Mouse (Mus musculus) neural tube, embryonic 13.5 days (tissue): ENCODE measurements around the gene Aagab. TPM values are rescaled to one million over a fixed set of nuclear protein-coding genes. Genes with fewer than 3 reads are reported as not detected.

ENCODE experiments used
- ATAC-seq: fragments of 200-750 bp; cut with Nextera tagmentation; 2 replicates; pipeline ENCODE4 v1.8.0; 2017; ENCODE audit warnings: low read depth, mild to moderate bottlenecking, moderate TSS enrichment, moderate library complexity
- H3K27ac ChIP-seq: fragments of 300-500 bp; sonication (generic); replicated peaks from 2 replicates; pipeline ENCODE4 v1.5.1; 2015; ENCODE audit warnings: moderate library complexity, mild to moderate bottlenecking, inconsistent platforms
- H3K27me3 ChIP-seq: fragments of 300-500 bp; sonication (generic); 2 replicates; pipeline ENCODE4 v1.6.1; 2015; ENCODE audit warnings: mild to moderate bottlenecking, inconsistent platforms
- H3K36me3 ChIP-seq: fragments of 300-500 bp; sonication (generic); 2 replicates; pipeline ENCODE4 v1.6.1; 2015; ENCODE audit warnings: mild to moderate bottlenecking, inconsistent platforms
- H3K4me1 ChIP-seq: fragments of 300-500 bp; sonication (generic); replicated peaks from 2 replicates; pipeline ENCODE4 v1.6.1; 2015; ENCODE audit warnings: inconsistent platforms
- H3K4me2 ChIP-seq: fragments of 300-500 bp; sonication (generic); 2 replicates; pipeline ENCODE4 v1.6.1; 2015; ENCODE audit warnings: inconsistent platforms, mild to moderate bottlenecking, moderate library complexity
- H3K4me3 ChIP-seq: fragments of 300-500 bp; sonication (generic); 2 replicates; pipeline ENCODE4 v1.5.1; 2015; ENCODE audit warnings: mild to moderate bottlenecking, inconsistent platforms
- H3K9ac ChIP-seq: fragments of 300-500 bp; sonication (generic); 2 replicates; pipeline ENCODE4 v1.6.1; 2015; ENCODE audit warnings: moderate library complexity, mild to moderate bottlenecking, inconsistent platforms
- H3K9me3 ChIP-seq: fragments of 300-500 bp; sonication (generic); 2 replicates; pipeline ENCODE4 v1.6.1; 2016; ENCODE audit warnings: inconsistent platforms
- WGBS: fragments of 180-500 bp; shearing (Covaris S2); methylation state at CpG from one replicate; pipeline ENCODE4 v1.1.7; 2015; 5-methylcytosine and 5-hydroxymethylcytosine counted together
- polyA plus RNA-seq: library from polyadenylated mRNA; unstranded; fragments of >200 nt; fragmentation: Nextera tagmentation; extraction: Ambion mirVana; gene quantifications from 2 replicates; pipeline ENCODE4 v1.2.1, GENCODE M21; 2015

Aagab gene
- polyA plus RNA-seq, 1 experiment from 2014 or later = 53.5 TPM

GRCm38 (mm10) chr9:63609246-63609645 lies 6.8 kb downstream of the Aagab start:
- Histone ChIP-seq H3K36me3 (no peaks in the 10 kb centered on the region), H3K27ac (no peak overlapping the region), H3K9me3 (no peaks in the 10 kb centered on the region), H3K4me3 (no peak overlapping the region), H3K4me1 (peaks cover 52% of the 10 kb centered on the region), H3K27me3 (no peaks in the 10 kb centered on the region), H3K4me2 (no peak overlapping the region), H3K9ac (no peak overlapping the region)
- no peak for ATAC-seq
- 75% methylated on average over 8 of the region's 8 CpGs for WGBS

DNA sequence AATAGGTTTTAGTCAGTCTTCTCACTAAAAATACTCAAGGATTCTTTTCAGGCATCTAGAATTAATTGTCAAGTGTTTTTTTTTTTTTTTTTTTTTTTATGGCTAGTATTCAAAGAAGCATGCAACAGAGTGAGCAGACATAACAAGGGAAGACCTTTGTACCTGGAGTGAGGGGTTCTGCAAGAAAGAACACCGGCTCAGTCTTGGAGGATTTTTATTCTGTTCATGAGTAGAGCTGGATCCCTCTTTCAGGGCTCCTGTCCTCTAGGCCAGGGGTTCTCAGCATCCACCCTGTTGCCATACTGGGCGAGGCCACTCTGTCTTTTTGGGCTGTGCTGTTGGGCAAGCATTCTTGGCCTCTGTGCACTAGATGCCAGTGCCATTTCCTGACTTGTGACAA lies 7.3 kb downstream of the Aagab start:
- WGBS = 89% methylated on average over 2 of the region's 2 CpGs
- H3K4me1 ChIP-seq = peaks cover 55% of the 10 kb centered on the region
- no peaks in the 10 kb centered on the region for H3K27me3 ChIP-seq
- H3K9me3 ChIP-seq = no peaks in the 10 kb centered on the region
- ATAC-seq = no peak
- H3K4me3 ChIP-seq = no peak overlapping the region
- H3K27ac ChIP-seq = no peak overlapping the region
- no peaks in the 10 kb centered on the region for H3K36me3 ChIP-seq
- no peak overlapping the region for H3K9ac ChIP-seq
- H3K4me2 ChIP-seq = no peak overlapping the region

DNA sequence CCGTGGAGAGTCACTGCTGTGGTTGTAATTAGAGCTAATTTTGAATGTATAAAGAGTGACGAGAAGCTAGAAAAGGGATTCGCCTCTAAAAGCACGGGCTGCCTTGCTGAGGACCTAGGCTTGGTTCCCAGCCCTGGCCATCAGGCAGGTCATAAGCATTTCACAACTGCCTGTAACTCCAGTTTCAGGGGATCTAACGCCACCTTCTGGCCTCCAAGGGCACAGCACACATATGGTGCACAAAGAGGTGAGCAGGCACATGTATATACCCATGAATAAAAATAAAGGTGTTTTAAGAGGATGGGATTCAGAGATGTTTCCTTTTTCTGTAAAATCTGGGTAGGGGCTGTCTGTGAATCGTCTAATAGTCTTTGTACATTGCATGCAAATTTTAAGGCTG lies 7.8 kb downstream of the Aagab start:
- H3K27ac ChIP-seq = 0 out of 2 replicates have a peak overlapping the region, but pooled peaks have one; percentile 53
- no peaks in the 10 kb centered on the region for H3K9me3 ChIP-seq
- 85% methylated on average over 6 of the region's 6 CpGs for WGBS
- H3K36me3 ChIP-seq = no peaks in the 10 kb centered on the region
- no peak overlapping the region for H3K4me2 ChIP-seq
- no peak overlapping the region for H3K9ac ChIP-seq
- H3K4me1 ChIP-seq = peaks cover 56% of the 10 kb centered on the region
- no peak overlapping the region for H3K4me3 ChIP-seq
- no peak for ATAC-seq
- no peaks in the 10 kb centered on the region for H3K27me3 ChIP-seq

- H3K9ac ChIP-seq = peak overlapping the region; percentile 26; the same call in 1 of the 2 replicates
- H3K27ac ChIP-seq = peak overlapping the region; percentile 53
- peak overlapping the region; percentile 15; the same call in 1 of the 2 replicates for H3K4me2 ChIP-seq
- H3K36me3 ChIP-seq = no peaks in the 10 kb centered on the region
- WGBS = 12% methylated on average over 13 of the region's 13 CpGs
- H3K9me3 ChIP-seq = no peaks in the 10 kb centered on the region
- H3K4me1 ChIP-seq = peaks cover 56% of the 10 kb centered on the region
- H3K27me3 ChIP-seq = no peaks in the 10 kb centered on the region
- ATAC-seq = 0 out of 2 replicates have a peak, but pooled peaks have one; percentile 43
- H3K4me3 ChIP-seq = no peak overlapping the region
These were observed 8.4 kb downstream of the Aagab start for GRCm38 (mm10) chr9:63610841-63611366.

DNA sequence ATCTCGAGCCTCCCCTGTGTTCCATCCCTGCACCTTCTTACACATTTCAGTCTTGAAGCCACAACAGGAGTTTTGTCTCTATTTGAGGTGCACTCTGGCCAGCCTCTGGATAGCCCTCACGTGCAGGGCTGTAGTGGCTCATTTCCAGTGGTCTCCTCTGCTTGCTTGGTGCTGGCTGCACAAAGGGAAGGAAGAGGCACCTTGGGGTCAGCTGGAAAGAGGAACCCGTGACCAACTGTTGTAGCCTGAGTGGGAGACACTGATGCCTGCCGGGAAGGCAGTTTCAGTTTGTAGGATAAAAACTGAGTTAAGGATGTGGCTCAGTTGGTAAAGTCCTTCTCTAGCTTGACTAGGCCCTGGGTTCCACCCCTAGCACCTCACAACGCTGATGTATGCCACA lies 9.5 kb downstream of the Aagab start:
- Histone ChIP-seq H3K27ac (no peak overlapping the region; the same call in 1 of the 2 replicates), H3K4me1 (peaks cover 56% of the 10 kb centered on the region), H3K4me3 (no peak overlapping the region), H3K4me2 (no peak overlapping the region), H3K36me3 (peaks cover 4% of the 10 kb centered on the region), H3K9me3 (no peaks in the 10 kb centered on the region), H3K27me3 (no peaks in the 10 kb centered on the region), H3K9ac (peak overlapping the region; percentile 4; the same call in 1 of the 2 replicates)
- WGBS = 66% methylated on average over 5 of the region's 5 CpGs
- ATAC-seq = no peak

- H3K36me3 ChIP-seq = peaks cover 12% of the 10 kb centered on the region
- WGBS = 46% methylated on average over 16 of the region's 16 CpGs
- peaks cover 56% of the 10 kb centered on the region for H3K4me1 ChIP-seq
- ATAC-seq = peak; percentile 72
- peak overlapping the region; percentile 56 for H3K27ac ChIP-seq
- H3K9ac ChIP-seq = peak overlapping the region; percentile 47; the same call in 1 of the 2 replicates
- H3K9me3 ChIP-seq = no peaks in the 10 kb centered on the region
- 0 out of 2 replicates have a peak overlapping the region, but pooled peaks have one; percentile 14 for H3K4me2 ChIP-seq
- no peaks in the 10 kb centered on the region for H3K27me3 ChIP-seq
- no peak overlapping the region for H3K4me3 ChIP-seq
These were observed 10.4 kb downstream of the Aagab start for GRCm38 (mm10) chr9:63612565-63613515.

DNA sequence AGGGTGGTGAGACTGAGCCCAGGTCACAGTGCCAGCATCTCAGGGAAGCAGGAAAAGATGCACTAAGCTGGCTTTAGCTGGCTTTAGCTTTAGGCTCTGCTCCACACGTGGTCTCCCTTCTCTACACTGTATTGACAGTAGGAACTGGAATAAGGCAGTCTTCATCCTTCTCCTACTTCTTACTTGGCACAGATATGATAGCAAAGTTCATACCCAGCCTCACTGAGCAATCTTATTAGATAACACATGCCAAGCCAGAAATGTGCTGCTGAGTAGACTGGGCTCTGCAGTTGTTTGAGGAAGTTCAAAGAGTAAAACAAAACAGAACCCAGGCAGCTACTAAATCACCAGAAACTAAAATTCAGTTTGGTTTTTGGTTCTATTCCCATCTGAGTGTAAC lies 11.1 kb downstream of the Aagab start:
- Histone ChIP-seq H3K9ac (peak overlapping the region; percentile 47; the same call in 1 of the 2 replicates), H3K36me3 (peaks cover 20% of the 10 kb centered on the region), H3K4me3 (no peak overlapping the region), H3K27ac (peak overlapping the region; percentile 56), H3K4me2 (0 out of 2 replicates have a peak overlapping the region, but pooled peaks have one; percentile 14), H3K4me1 (peaks cover 56% of the 10 kb centered on the region), H3K9me3 (no peaks in the 10 kb centered on the region), H3K27me3 (no peaks in the 10 kb centered on the region)
- ATAC-seq = 0 out of 2 replicates have a peak, but pooled peaks have one; percentile 3
- 54% methylated on average over 1 of the region's 1 CpGs for WGBS

DNA sequence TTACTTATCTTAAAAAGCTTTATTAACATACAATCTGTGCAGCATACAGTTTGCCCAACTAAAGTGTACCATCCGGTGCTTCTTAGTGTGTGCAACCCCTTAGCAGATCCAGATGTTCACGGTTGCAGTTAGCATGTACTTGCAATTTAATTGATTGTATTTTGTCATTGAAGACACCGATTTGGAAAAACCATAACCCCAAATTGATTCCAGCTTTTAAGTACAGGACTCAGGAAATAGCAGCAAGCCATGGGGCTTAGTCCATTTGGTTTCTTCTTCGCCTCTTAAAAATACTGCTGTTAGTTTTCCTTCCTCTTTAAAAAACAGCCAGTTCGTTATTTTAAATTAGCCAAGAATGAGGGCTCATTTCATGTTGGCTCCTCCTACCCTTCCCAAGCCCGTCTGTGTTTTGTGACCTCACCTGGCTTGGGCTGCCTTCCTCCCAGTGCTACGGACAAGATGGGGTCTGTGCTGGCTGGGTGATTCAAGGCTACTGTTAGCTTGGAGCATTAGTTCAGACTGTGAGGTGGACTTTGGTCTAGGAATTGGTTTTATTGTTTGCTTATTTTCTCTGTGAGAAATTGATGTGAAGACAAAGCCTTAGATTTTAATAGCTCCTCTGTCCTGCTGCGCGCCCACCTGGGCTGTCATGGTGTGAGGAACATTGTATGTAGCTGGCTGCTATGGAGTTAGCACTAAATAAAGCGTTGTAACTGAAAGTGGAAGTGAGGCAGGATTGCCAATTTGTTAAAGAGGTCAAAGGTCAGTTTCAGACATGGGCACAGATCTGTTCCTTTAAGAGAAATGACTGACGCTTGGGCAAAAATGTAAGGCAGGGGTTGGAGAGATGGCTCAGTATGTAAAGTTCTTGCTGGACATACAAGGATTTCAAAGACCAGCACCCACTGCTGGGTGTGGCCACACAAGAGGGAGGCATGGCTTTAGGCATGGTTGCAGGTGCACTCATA lies 11.8 kb downstream of the Aagab start:
- Histone ChIP-seq H3K4me3 (no peak overlapping the region), H3K27ac (no peak overlapping the region), H3K9ac (no peak overlapping the region), H3K27me3 (no peaks in the 10 kb centered on the region), H3K36me3 (peaks cover 27% of the 10 kb centered on the region), H3K9me3 (no peaks in the 10 kb centered on the region), H3K4me1 (peaks cover 55% of the 10 kb centered on the region), H3K4me2 (no peak overlapping the region)
- ATAC-seq = no peak
- 75% methylated on average over 11 of the region's 11 CpGs for WGBS

DNA sequence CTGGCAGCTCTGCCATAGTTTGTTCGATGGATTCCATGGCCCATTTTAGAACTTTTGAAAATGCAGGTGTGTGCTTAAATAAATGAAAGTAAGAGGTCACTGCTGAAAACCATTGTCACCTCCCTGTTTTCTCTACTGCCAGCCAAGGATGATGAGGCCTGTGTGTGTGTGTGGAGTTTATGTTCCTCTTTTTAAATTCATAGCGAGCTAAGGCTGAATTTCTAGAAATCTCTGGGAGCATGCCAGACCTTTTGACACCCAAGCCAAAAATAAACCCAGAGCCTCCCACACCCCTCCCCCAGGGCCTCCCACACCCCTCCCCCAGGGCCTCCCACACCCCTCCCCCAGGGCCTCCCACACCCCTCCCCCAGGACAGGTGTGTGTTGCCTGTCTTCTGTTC lies 15.5 kb downstream of the Aagab start:
- no peak overlapping the region for H3K4me3 ChIP-seq
- H3K9me3 ChIP-seq = no peaks in the 10 kb centered on the region
- 92% methylated on average over 2 of the region's 2 CpGs for WGBS
- no peak overlapping the region for H3K4me2 ChIP-seq
- no peak for ATAC-seq
- H3K27me3 ChIP-seq = no peaks in the 10 kb centered on the region
- peaks cover 46% of the 10 kb centered on the region for H3K36me3 ChIP-seq
- H3K4me1 ChIP-seq = peaks cover 28% of the 10 kb centered on the region
- no peak overlapping the region for H3K27ac ChIP-seq
- no peak overlapping the region for H3K9ac ChIP-seq

DNA sequence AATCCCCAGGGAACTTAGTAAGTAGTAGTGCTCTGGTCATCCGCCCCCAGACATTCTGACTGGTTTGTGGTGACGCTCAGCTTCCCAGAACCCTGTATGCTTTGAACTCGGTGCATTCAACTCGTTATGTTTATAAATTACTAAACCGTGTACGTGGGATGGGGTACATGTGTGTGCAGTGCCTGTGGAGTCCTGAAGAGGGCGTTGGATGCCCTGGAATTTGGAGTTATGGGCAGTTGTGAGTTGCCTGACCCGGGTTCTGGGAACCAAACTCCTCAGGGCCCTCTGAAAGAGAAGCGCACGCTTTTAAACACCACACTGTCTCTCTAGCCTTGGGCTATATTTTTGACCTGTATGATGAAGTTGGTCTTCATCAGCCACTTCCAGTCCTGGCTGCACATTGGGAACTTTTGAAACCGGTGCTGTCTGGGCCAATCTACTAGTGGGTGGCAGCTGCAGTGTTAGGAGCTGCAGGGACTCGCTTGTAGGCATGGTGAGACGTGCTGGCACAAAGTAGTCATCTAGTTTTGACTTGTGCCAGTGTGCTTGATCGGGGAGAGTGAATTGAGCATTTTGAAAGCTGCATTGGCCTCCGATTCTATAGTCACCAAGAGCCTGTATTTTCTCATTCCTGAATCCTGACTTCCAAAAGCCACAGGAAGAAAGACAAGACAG lies 21.6 kb downstream of the Aagab start:
- no peaks in the 10 kb centered on the region for H3K27me3 ChIP-seq
- no peak overlapping the region for H3K27ac ChIP-seq
- 83% methylated on average over 15 of the region's 15 CpGs for WGBS
- no peak overlapping the region for H3K4me2 ChIP-seq
- peaks cover 15% of the 10 kb centered on the region for H3K4me1 ChIP-seq
- H3K36me3 ChIP-seq = peaks cover 51% of the 10 kb centered on the region
- H3K9ac ChIP-seq = no peak overlapping the region
- no peak overlapping the region for H3K4me3 ChIP-seq
- H3K9me3 ChIP-seq = no peaks in the 10 kb centered on the region
- no peak for ATAC-seq

DNA sequence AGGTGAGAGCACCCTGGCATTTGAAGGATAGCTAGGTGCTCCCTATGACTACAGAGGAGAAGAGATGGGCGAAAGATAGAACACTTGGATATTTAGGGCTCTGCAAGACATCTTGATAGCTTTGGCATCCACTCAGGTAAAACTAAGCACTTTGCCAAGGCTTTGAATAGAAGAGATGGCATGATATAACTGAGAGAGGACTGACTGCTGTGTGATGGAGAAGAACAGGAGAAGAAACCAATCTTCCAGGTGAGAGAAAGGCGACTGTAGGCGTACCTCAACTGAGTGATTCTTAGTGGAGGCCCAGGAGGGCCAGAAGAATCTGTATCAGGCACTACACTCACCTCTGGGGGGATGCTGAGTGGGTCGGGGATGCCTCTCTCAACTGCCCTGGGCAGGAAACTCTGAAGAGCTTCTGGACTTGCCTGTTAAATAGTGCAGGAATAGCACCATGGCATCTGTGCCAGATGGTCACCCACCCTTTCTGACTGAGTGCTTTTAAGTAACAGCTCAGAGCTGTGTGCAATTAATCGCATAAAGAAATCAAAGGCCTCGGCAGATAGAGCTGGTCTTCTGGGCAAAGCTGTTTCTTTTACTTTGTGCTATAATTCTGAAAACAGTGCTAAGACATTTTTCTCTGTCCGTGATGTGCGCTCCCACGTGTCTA lies 22.8 kb downstream of the Aagab start:
- Histone ChIP-seq H3K36me3 (peaks cover 52% of the 10 kb centered on the region), H3K4me1 (peaks cover 15% of the 10 kb centered on the region), H3K9me3 (no peaks in the 10 kb centered on the region), H3K4me2 (no peak overlapping the region), H3K9ac (no peak overlapping the region), H3K27me3 (no peaks in the 10 kb centered on the region), H3K4me3 (no peak overlapping the region), H3K27ac (no peak overlapping the region)
- WGBS = 83% methylated on average over 9 of the region's 9 CpGs
- no peak for ATAC-seq
